Mouse (Mus musculus) induced T-regulatory cell, adult 2 months (primary cell): Measurements from ENCODE around the gene Cryl1.
A peak's percentile ranks its signal among the peaks of the same experiment; 100 is the strongest.

Experiments used
- DNase-seq: peaks from one replicate; pipeline ENCODE4 v3.0.0-alpha.2; 2012; ENCODE audit warnings: low read depth

Gene Cryl1

GRCm38 (mm10) chr14:57372348-57373102, 25.8 kb downstream of the Cryl1 start:
- DNase-seq = peak; percentile 90

GRCm38 (mm10) chr14:57367327-57367726, 31.0 kb downstream of the Cryl1 start:
- no peak for DNase-seq

- no peak for DNase-seq
These were observed 31.6 kb downstream of the Cryl1 start for GRCm38 (mm10) chr14:57366724-57367123.

- no peak for DNase-seq
These were observed 33.0 kb downstream of the Cryl1 start for GRCm38 (mm10) chr14:57365341-57365740.

- DNase-seq = no peak
These were observed 34.5 kb downstream of the Cryl1 start for GRCm38 (mm10) chr14:57363833-57364232.

- peak; percentile 76 for DNase-seq
These were observed 35.3 kb downstream of the Cryl1 start for GRCm38 (mm10) chr14:57362726-57363660.

- no peak for DNase-seq
These were observed 41.3 kb downstream of the Cryl1 start for GRCm38 (mm10) chr14:57357030-57357429.

- no peak for DNase-seq
These were observed 46.7 kb downstream of the Cryl1 start for GRCm38 (mm10) chr14:57351521-57352235.

GRCm38 (mm10) chr14:57349955-57350354, 48.4 kb downstream of the Cryl1 start:
- no peak for DNase-seq

- DNase-seq = no peak
These were observed 50.2 kb downstream of the Cryl1 start for GRCm38 (mm10) chr14:57348155-57348554.

- DNase-seq = no peak
These were observed 52.2 kb downstream of the Cryl1 start for GRCm38 (mm10) chr14:57346135-57346534.

GRCm38 (mm10) chr14:57344781-57345492, 53.4 kb downstream of the Cryl1 start:
- DNase-seq = no peak

- DNase-seq = no peak
These were observed 55.1 kb downstream of the Cryl1 start for GRCm38 (mm10) chr14:57343057-57343750.

GRCm38 (mm10) chr14:57342316-57343055, 55.8 kb downstream of the Cryl1 start:
- DNase-seq = no peak

GRCm38 (mm10) chr14:57338666-57339065, 59.7 kb downstream of the Cryl1 start:
- DNase-seq = no peak

GRCm38 (mm10) chr14:57334833-57335232, 63.5 kb downstream of the Cryl1 start:
- DNase-seq = peak; percentile 9

GRCm38 (mm10) chr14:57332503-57332902, 65.8 kb downstream of the Cryl1 start:
- no peak for DNase-seq

- no peak for DNase-seq
These were observed 67.2 kb downstream of the Cryl1 start for GRCm38 (mm10) chr14:57331097-57331496.

GRCm38 (mm10) chr14:57329600-57329999, 68.7 kb downstream of the Cryl1 start:
- DNase-seq = no peak

- no peak for DNase-seq
These were observed 71.6 kb downstream of the Cryl1 start for GRCm38 (mm10) chr14:57326771-57327170.
